14 mouse cellular contexts compared by ENCODE assay signal in the genomic region with DNA sequence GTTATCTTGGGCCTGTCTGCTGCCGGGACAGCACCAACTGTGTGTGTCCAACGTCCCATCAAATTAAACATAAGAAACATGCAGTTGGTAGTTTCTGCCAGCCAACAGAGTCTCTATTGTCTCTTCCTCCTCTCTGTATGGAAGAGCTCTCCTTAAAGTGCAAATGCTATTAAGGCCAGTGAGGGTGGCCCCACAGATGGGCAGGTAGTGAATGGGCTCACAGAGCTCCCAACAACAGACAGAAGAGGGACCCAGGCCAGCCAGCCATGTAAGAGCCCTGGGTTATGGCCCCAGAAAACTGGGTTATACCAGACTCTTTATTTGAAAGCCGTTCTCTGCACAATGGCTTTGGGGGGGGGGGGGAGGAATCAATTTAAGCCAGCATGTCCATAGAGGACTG. TPM values are rescaled to one million over a fixed set of nuclear protein-coding genes. Genes with fewer than 3 reads are reported as not detected.
DNase-seq lines count a peak whose midpoint lies in the region; ATAC-seq and TF ChIP-seq lines count a peak whose summit lies in the region.
"Had no signal": no experiment of that assay in that cellular context is flagged by ENCODE, and none has a peak within 500 bp of the region (broad histone marks: within the 10 kb centered on the region; RNA-seq: fewer than 3 reads in every experiment).

No protein-coding gene starts in this region.

- H3K79me2 ChIP-seq in CH12.LX (replicated peaks; ENCODE audit: control insufficient read depth, extremely low read depth, insufficient read depth, poor library complexity, severe bottlenecking): no peaks in the 10 kb centered on the region

- whole genome bisulfite sequencing in heart, embryonic 10.5 days: 65% methylated on average over 3 of the region's 3 CpGs
- 66% methylated on average over 3 of the region's 3 CpGs for WGBS in midbrain, embryonic 10.5 days
- WGBS in midbrain, postnatal 0 days: 42% methylated on average over 3 of the region's 3 CpGs

- H3K9me3 ChIP-seq in heart, embryonic 10.5 days: no peaks in the 10 kb centered on the region
- no peaks in the 10 kb centered on the region for H3K9me3 ChIP-seq in midbrain, embryonic 10.5 days (replicated peaks)
- no peaks in the 10 kb centered on the region for H3K9me3 ChIP-seq in midbrain, postnatal 0 days (ENCODE audit: low read length)
- H3K9me3 ChIP-seq in CH12.LX (replicated peaks; ENCODE audit: low read length): peaks cover 4% of the 10 kb centered on the region
- H3K9me3 ChIP-seq: hindbrain, embryonic 15.5 days; limb, embryonic 15.5 days; megakaryocyte, embryonic 14.5 days; midbrain, embryonic 15.5 days had no signal

- H3K4me1 ChIP-seq in heart, embryonic 10.5 days: peaks cover 61% of the 10 kb centered on the region
- H3K4me1 ChIP-seq in midbrain, embryonic 10.5 days: peaks cover 31% of the 10 kb centered on the region
- no peaks in the 10 kb centered on the region; the same call in 1 of the 2 replicates for H3K4me1 ChIP-seq in midbrain, postnatal 0 days (ENCODE audit: insufficient read depth, low read length)
- H3K4me1 ChIP-seq in CH12.LX (ENCODE audit: control insufficient read depth in 1 of 2, insufficient read depth in 2 of 2): peaks cover 64 to 77% of the 10 kb centered on the region in 2 experiments
- H3K4me1 ChIP-seq in brown adipose tissue, adult 24 weeks (ENCODE audit: control insufficient read depth, insufficient read depth, insufficient read length, low read length): peaks cover 53% of the 10 kb centered on the region

- H3K36me3 ChIP-seq in heart, embryonic 10.5 days: no peaks in the 10 kb centered on the region
- H3K36me3 ChIP-seq in midbrain, embryonic 10.5 days: no peaks in the 10 kb centered on the region
- no peaks in the 10 kb centered on the region for H3K36me3 ChIP-seq in midbrain, postnatal 0 days (ENCODE audit: insufficient read depth, low read length)
- H3K36me3 ChIP-seq in CH12.LX (replicated peaks in 1 of 2; ENCODE audit: control insufficient read depth in 1 of 2, insufficient read depth in 1 of 2, low read length in 1 of 2): peaks cover 0 to 6% of the 10 kb centered on the region in 2 experiments
- H3K36me3 ChIP-seq: hindbrain, embryonic 15.5 days; limb, embryonic 15.5 days; midbrain, embryonic 15.5 days had no signal

- peak overlapping the region; percentile 75 for H3K27ac ChIP-seq in heart, embryonic 10.5 days
- 0 out of 2 replicates have a peak overlapping the region, but pooled peaks have one; percentile 3 for H3K27ac ChIP-seq in midbrain, embryonic 10.5 days (replicated peaks)
- no peak overlapping the region for H3K27ac ChIP-seq in midbrain, postnatal 0 days (ENCODE audit: low read depth, low read length)
- peak overlapping the region; percentile 98 for H3K27ac ChIP-seq in CH12.LX (ENCODE audit: insufficient read depth, low read depth)
- H3K27ac ChIP-seq in brown adipose tissue, adult 24 weeks (replicated peaks; ENCODE audit: low read depth, low read length): 0 out of 2 replicates have a peak overlapping the region, but pooled peaks have one; percentile 9
- H3K27ac ChIP-seq: hindbrain, embryonic 15.5 days; limb, embryonic 15.5 days; midbrain, embryonic 15.5 days had no signal

- no peak for TF ChIP-seq RAD21 in CH12.LX (IDR thresholded peaks at IDR 0.05; ENCODE audit: low read depth, low read length)

- no peak for ATAC-seq in midbrain, postnatal 0 days (ENCODE audit: low FRiP score)
- ATAC-seq: midbrain, embryonic 15.5 days had no signal

- TF ChIP-seq POLR2A in CH12.LX (IDR thresholded peaks at IDR 0.05; ENCODE audit: low read depth, low read length): no peak

- no peak for TF ChIP-seq EP300 in CH12.LX (IDR thresholded peaks at IDR 0.05; ENCODE audit: low read length)

- H3K4me3 ChIP-seq in heart, embryonic 10.5 days: no peak overlapping the region
- H3K4me3 ChIP-seq in midbrain, embryonic 10.5 days: no peak overlapping the region
- no peak overlapping the region for H3K4me3 ChIP-seq in midbrain, postnatal 0 days (ENCODE audit: low read depth, low read length)
- peak overlapping the region in 1 of 3 experiments; percentile 0 for H3K4me3 ChIP-seq in CH12.LX (replicated peaks in 1 of 3; ENCODE audit: low read depth in 2 of 3, low read length in 2 of 3, poor library complexity in 1 of 3)
- H3K4me3 ChIP-seq in brown adipose tissue, adult 24 weeks (ENCODE audit: insufficient read depth, low read depth, low read length): no peak overlapping the region
- H3K4me3 ChIP-seq: hindbrain, embryonic 15.5 days; limb, embryonic 15.5 days; megakaryocyte, embryonic 14.5 days; midbrain, embryonic 15.5 days had no signal

- dilution Hi-C loops in CH12.LX (cut with MboI; ENCODE audit: extremely low pct_ligation_motif_present, extremely low pct_unique_long_range_greater_than_20kb, low sequenced_read_pairs): no loop called here

- peaks cover 5% of the 10 kb centered on the region; the same call in 1 of the 2 replicates for H3K27me3 ChIP-seq in heart, embryonic 10.5 days (ENCODE audit: insufficient read depth, poor library complexity, severe bottlenecking)
- no peaks in the 10 kb centered on the region for H3K27me3 ChIP-seq in midbrain, embryonic 10.5 days (ENCODE audit: low read depth, poor library complexity, severe bottlenecking)
- H3K27me3 ChIP-seq in midbrain, postnatal 0 days (ENCODE audit: insufficient read depth, low read length): no peaks in the 10 kb centered on the region
- no peaks in the 10 kb centered on the region for H3K27me3 ChIP-seq in CH12.LX (replicated peaks)
- H3K27me3 ChIP-seq: hindbrain, embryonic 15.5 days; limb, embryonic 15.5 days; midbrain, embryonic 15.5 days had no signal

- in situ Hi-C loops in CH12.LX (cut with MboI; ENCODE audit: low pct_ligation_motif_present, low pct_unique_long_range_greater_than_20kb, low sequenced_read_pairs): no loop called here

- DNase-seq in heart, embryonic 10.5 days (ENCODE audit: low spot score): no peak
- no peak for DNase-seq in heart, postnatal 14 days
- no peak for DNase-seq in midbrain, embryonic 10.5 days (ENCODE audit: low spot score)
- no peak for DNase-seq in midbrain, postnatal 0 days (ENCODE audit: low spot score)
- DNase-seq in CH12.LX (ENCODE audit: extremely low read depth): no peak
- no peak for DNase-seq in layer of hippocampus, postnatal 10 days (ENCODE audit: low spot score in 2 of 2)
- DNase-seq: adrenal gland, adult 2 months; cerebellum, adult 8-10 months; kidney, adult 18-20 months had no signal

- no peak for TF ChIP-seq CTCF in midbrain, postnatal 0 days (IDR thresholded peaks at IDR 0.05)
- TF ChIP-seq CTCF in CH12.LX (conservative IDR thresholded peaks at IDR 0.05 in 1 of 2, IDR thresholded peaks at IDR 0.05 in 1 of 2; ENCODE audit: low read depth in 2 of 2, low read length in 2 of 2): no peak

- intact Hi-C loops in heart, postnatal 14 days (cut with DNase I): no loop called here

- no peak overlapping the region for H3K4me2 ChIP-seq in midbrain, postnatal 0 days (ENCODE audit: low read depth, low read length, poor library complexity, severe bottlenecking)
- H3K4me2 ChIP-seq in CH12.LX (ENCODE audit: insufficient read depth, low read depth, poor library complexity, severe bottlenecking): peak overlapping the region; percentile 30; the same call in 1 of the 2 replicates
- H3K4me2 ChIP-seq: hindbrain, embryonic 15.5 days; limb, embryonic 15.5 days; midbrain, embryonic 15.5 days had no signal

- no peak overlapping the region for H3K9ac ChIP-seq in midbrain, postnatal 0 days (replicated peaks; ENCODE audit: low read length, poor library complexity, severe bottlenecking)
- peak overlapping the region; percentile 6; the same call in 1 of the 2 replicates for H3K9ac ChIP-seq in CH12.LX (ENCODE audit: insufficient read depth, low read depth)
- H3K9ac ChIP-seq: hindbrain, embryonic 15.5 days; limb, embryonic 15.5 days; midbrain, embryonic 15.5 days had no signal

TF ChIP-seq in CH12.LX, 34 proteins besides CTCF, POLR2A, EP300 and RAD21:
- TF ChIP-seq USF2 (conservative IDR thresholded peaks at IDR 0.05; ENCODE audit: low read depth, low read length) (no peak), CHD1 (IDR thresholded peaks at IDR 0.05; ENCODE audit: low read depth, low read length) (0 out of 2 replicates have a peak, but pooled peaks have one; percentile 67)

RNA-seq across cellular contexts. Expression of a gene that starts 21.2 kb away (rescaled TPM):
- polyA plus RNA-seq in heart, embryonic 10.5 days (2016; fragmentation: Nextera tagmentation; extraction: Ambion mirVana): 20.9 and 22.0 TPM in 2 replicates
- total RNA-seq in heart, postnatal 14 days (2021): 10 to 100 TPM; 41.4 to 72.2 TPM
- 9.2 TPM in 2 replicates for polyA plus RNA-seq in midbrain, embryonic 10.5 days (2016; fragmentation: Nextera tagmentation; extraction: Ambion mirVana)
- 48.5 and 54.2 TPM in 2 replicates for total RNA-seq in midbrain, postnatal 0 days (2014; rRNA removed)
- polyA plus RNA-seq in midbrain, postnatal 0 days (2015; fragmentation: Nextera tagmentation; extraction: Ambion mirVana): 17.6 and 22.3 TPM in 2 replicates
- 56.7 and 56.9 TPM in 2 replicates for total RNA-seq in CH12.LX (2012; rRNA removed)
- total RNA-seq in CH12.LX (2014; rRNA removed): 16.0 and 17.1 TPM in 2 replicates
- polyA plus RNA-seq in CH12.LX (2012; ENCODE audit: insufficient read length, low read depth): 27.7 and 36.7 TPM in 2 replicates
- polyA plus RNA-seq in brown adipose tissue, adult 24 weeks (2012; ENCODE audit: insufficient read depth, insufficient read length, missing spikeins): 9.6 and 39.2 TPM in 2 replicates
- total RNA-seq in layer of hippocampus, postnatal 10 days (2021): 10 to 100 TPM; 21.7 to 22.2 TPM
